Mouse (Mus musculus): Measurements from ENCODE around the gene Gm14406. TPM values are rescaled to one million over a fixed set of nuclear protein-coding genes. Genes with fewer than 3 reads are reported as not detected.
"Not testable (repeated sequence)": the region's sequence is repeated elsewhere in the genome, so short reads cannot be mapped to it uniquely, and the experiment has no call there.

Gm14406 gene
- not detected in 2 replicates for total RNA-seq (2014; rRNA removed)
- not detected in 2 replicates for polyA plus RNA-seq (2015; fragmentation: Nextera tagmentation; extraction: Ambion mirVana)

DNA sequence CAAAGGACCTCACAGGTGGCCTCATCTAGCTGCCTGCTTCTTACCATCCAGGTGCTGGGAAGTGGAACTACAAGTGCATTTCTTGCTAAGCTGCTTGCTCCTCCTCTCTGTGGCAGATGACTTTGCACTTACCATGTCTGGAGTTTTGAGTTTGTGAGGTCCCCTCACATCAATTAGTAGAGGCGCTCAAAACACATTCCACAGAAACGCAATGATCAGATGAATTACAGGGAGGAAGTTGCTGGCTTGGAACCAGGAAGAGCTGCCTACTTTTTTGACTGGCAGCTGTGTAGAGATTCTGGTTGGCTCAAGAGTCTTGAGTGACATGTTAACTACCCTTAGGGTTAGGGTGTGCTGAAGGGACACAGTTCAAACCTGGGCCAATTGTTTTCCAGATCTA is at the start of gene Gm14406:
Gene Gm14406 (minus strand): TSS at position 213 of the 400 bp plus-strand sequence.
- not testable (repeated sequence) for H3K4me2 ChIP-seq (ENCODE audit: low read depth)

GRCm38 (mm10) chr2:177575141-177575540 is 2.9 kb downstream of the Gm14406 start:
- not testable (repeated sequence) for H3K9ac ChIP-seq; H3K27me3 ChIP-seq (ENCODE audit: insufficient read depth, low read length); H3K4me3 ChIP-seq (ENCODE audit: low read depth, low read length); H3K9me3 ChIP-seq (ENCODE audit: low read length); H3K27ac ChIP-seq (ENCODE audit: low read depth, low read length); H3K36me3 ChIP-seq (ENCODE audit: insufficient read depth); DNase-seq; H3K4me2 ChIP-seq (ENCODE audit: low read depth); H3K4me1 ChIP-seq (ENCODE audit: insufficient read depth); ATAC-seq
- 95% methylated on average over 1 of the region's 2 CpGs for WGBS

More for the DNA sequence above, at the start of gene Gm14406:
- not testable (repeated sequence) for H3K9ac ChIP-seq; H3K27me3 ChIP-seq (ENCODE audit: insufficient read depth, low read length); H3K9me3 ChIP-seq (ENCODE audit: low read length); ATAC-seq; H3K4me1 ChIP-seq (ENCODE audit: insufficient read depth); DNase-seq; H3K27ac ChIP-seq (ENCODE audit: low read depth, low read length); H3K4me3 ChIP-seq (ENCODE audit: low read depth, low read length); H3K36me3 ChIP-seq (ENCODE audit: insufficient read depth)
- 89% methylated on average over 2 of the region's 2 CpGs for WGBS

DNA sequence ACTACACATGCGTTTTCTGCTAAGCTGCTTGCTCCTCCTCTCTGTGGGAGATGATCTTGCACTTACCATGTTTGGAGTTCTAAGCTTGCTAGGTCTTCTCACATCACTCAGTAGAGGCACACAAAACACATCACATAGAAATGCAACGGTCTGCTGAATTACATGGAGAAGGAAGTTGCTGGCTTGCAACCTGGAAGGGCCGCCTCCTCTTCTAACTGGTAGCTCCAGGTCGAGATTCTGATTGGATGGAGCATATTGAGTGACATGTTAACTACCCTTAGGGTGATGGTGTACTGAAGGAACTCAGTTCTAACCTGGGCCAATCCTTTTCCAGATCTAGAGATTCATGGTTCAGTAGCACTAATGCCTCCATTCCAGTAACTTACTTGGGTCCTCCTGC is 18.6 kb downstream of the Gm14406 start:
- not testable (repeated sequence) for H3K36me3 ChIP-seq (ENCODE audit: insufficient read depth)
- WGBS, result 78% methylated on average over 4 of the region's 4 CpGs

DNA sequence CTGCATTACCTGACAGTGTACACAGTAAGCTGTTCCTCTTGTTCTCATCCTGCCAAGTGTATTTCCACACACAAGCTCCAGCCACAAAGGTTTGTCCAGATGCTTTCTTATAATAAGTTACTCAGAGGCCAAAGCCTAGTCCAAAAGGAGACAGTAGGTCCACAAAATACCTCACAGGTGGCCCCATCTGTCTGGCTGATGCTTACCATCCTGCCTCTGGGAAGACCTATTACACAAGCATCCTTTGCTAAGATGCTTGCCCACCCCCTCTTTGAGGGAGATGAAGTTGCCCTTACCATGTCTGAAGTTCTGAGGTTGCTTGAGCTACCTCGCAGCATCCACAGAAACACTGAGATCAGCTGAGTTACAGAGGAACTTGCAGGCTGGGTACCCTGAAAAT is 22.7 kb downstream of the Gm14406 start:
- no CpG with 5 or more reads among the region's 1 CpGs for WGBS
- H3K4me3 ChIP-seq (ENCODE audit: low read depth, low read length); DNase-seq; ATAC-seq; H3K27me3 ChIP-seq (ENCODE audit: insufficient read depth, low read length); H3K36me3 ChIP-seq (ENCODE audit: insufficient read depth); H3K27ac ChIP-seq (ENCODE audit: low read depth, low read length); H3K9me3 ChIP-seq (ENCODE audit: low read length); H3K4me1 ChIP-seq (ENCODE audit: insufficient read depth); H3K9ac ChIP-seq; H3K4me2 ChIP-seq (ENCODE audit: low read depth): not testable (repeated sequence)

More for the DNA sequence above, 18.6 kb downstream of the Gm14406 start:
- not testable (repeated sequence) for H3K27ac ChIP-seq (ENCODE audit: low read depth, low read length); DNase-seq; H3K9ac ChIP-seq; H3K27me3 ChIP-seq (ENCODE audit: insufficient read depth, low read length); H3K9me3 ChIP-seq (ENCODE audit: low read length); H3K4me2 ChIP-seq (ENCODE audit: low read depth); H3K4me1 ChIP-seq (ENCODE audit: insufficient read depth); H3K4me3 ChIP-seq (ENCODE audit: low read depth, low read length); ATAC-seq

DNA sequence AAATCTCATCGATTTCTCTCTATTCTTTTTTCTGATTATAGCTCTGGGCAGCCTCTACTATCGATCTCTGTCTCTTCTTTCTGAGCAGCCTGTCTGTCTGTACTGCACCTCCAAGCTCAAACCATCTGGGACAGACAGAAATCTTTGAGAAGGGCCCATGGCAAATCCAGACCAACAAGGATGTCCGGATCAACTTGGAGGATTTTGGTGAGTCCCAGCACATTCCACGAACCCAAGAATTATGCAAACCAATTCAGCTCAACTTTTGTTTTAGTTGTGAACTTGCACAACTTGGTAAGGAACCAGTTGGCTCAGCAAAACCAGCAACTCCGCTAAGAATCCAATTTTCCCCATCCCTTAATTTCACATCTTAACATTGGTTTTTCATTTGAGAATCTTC is 40.3 kb downstream of the Gm14406 start:
- not testable (repeated sequence) for H3K4me1 ChIP-seq (ENCODE audit: insufficient read depth); H3K4me2 ChIP-seq (ENCODE audit: low read depth); H3K27me3 ChIP-seq (ENCODE audit: insufficient read depth, low read length); H3K4me3 ChIP-seq (ENCODE audit: low read depth, low read length); H3K36me3 ChIP-seq (ENCODE audit: insufficient read depth); DNase-seq; H3K27ac ChIP-seq (ENCODE audit: low read depth, low read length); H3K9me3 ChIP-seq (ENCODE audit: low read length); H3K9ac ChIP-seq; ATAC-seq
- 82% methylated on average over 5 of the region's 5 CpGs for WGBS

DNA sequence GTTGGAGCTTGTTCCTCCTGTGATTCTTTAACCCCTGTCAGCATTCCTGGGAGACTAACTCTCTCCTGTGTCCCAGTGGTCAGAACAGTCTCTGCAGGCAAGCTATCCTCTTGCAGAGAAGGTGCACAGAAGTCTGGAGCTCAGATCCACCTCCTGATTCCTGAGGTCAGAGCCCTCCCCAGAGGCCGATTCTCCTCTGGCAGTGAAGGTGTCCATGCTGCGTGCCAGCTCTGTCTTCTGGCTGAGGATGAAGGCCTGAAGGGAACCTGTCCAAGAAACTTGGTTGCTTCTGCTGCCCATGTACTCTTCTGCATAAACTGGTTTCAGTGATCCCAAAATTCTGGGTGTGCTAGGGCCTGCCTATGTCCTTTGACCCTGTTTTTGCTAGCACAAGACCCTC is 40.9 kb downstream of the Gm14406 start:
- not testable (repeated sequence) for H3K27ac ChIP-seq (ENCODE audit: low read depth, low read length); ATAC-seq; H3K9ac ChIP-seq; H3K4me3 ChIP-seq (ENCODE audit: low read depth, low read length); H3K4me2 ChIP-seq (ENCODE audit: low read depth); H3K36me3 ChIP-seq (ENCODE audit: insufficient read depth); H3K9me3 ChIP-seq (ENCODE audit: low read length); DNase-seq; H3K27me3 ChIP-seq (ENCODE audit: insufficient read depth, low read length); H3K4me1 ChIP-seq (ENCODE audit: insufficient read depth)
- WGBS, result 87% methylated on average over 2 of the region's 2 CpGs

DNA sequence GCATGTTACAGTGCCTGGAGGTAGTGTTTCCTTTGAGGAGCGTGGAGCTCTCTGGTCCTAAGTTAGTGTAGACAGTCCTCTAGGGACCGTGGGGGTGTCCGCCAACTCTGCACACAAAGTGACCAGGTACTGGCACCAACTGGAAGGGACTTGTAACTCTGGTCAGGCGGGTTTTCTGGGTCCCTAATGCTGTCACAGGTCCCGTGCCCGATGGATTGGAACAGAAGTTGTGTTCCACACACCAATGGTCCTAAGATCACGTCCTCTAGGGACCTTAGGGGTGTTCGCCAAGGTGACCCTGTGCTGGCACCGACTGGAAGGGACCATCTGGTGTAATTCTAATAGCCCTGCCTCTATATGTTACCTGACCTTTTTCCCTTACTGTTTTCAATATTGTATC is 42.1 kb downstream of the Gm14406 start:
- no peak overlapping the region for H3K9ac ChIP-seq
- TF ChIP-seq CTCF (IDR thresholded peaks at IDR 0.05; ENCODE audit: low read depth), result no peak
- no peak overlapping the region for H3K27ac ChIP-seq (ENCODE audit: low read depth, low read length)
- no peak overlapping the region for H3K4me2 ChIP-seq (ENCODE audit: low read depth)
- 82% methylated on average over 9 of the region's 9 CpGs for WGBS
- H3K27me3 ChIP-seq (ENCODE audit: insufficient read depth, low read length), result no peaks in the 10 kb centered on the region
- no peaks in the 10 kb centered on the region for H3K4me1 ChIP-seq (ENCODE audit: insufficient read depth)
- ATAC-seq (no peak), DNase-seq (no peak)
- no peak overlapping the region for H3K4me3 ChIP-seq (ENCODE audit: low read depth, low read length)
- H3K36me3 ChIP-seq (ENCODE audit: insufficient read depth), result no peaks in the 10 kb centered on the region
- H3K9me3 ChIP-seq (ENCODE audit: low read length), result no peaks in the 10 kb centered on the region

GRCm38 (mm10) chr2:177524171-177524570 is 53.8 kb downstream of the Gm14406 start:
- H3K4me3 ChIP-seq (ENCODE audit: low read depth, low read length); H3K27ac ChIP-seq (ENCODE audit: low read depth, low read length); H3K27me3 ChIP-seq (ENCODE audit: insufficient read depth, low read length); DNase-seq; H3K9me3 ChIP-seq (ENCODE audit: low read length); H3K4me2 ChIP-seq (ENCODE audit: low read depth); H3K9ac ChIP-seq; H3K36me3 ChIP-seq (ENCODE audit: insufficient read depth); H3K4me1 ChIP-seq (ENCODE audit: insufficient read depth); ATAC-seq: not testable (repeated sequence)
- WGBS, result 90% methylated on average over 16 of the region's 16 CpGs

- not testable (repeated sequence) for H3K4me3 ChIP-seq (ENCODE audit: low read depth, low read length); H3K27ac ChIP-seq (ENCODE audit: low read depth, low read length); DNase-seq; H3K4me2 ChIP-seq (ENCODE audit: low read depth); ATAC-seq; H3K27me3 ChIP-seq (ENCODE audit: insufficient read depth, low read length); H3K9me3 ChIP-seq (ENCODE audit: low read length); H3K4me1 ChIP-seq (ENCODE audit: insufficient read depth); H3K9ac ChIP-seq; H3K36me3 ChIP-seq (ENCODE audit: insufficient read depth)
- WGBS, result 91% methylated on average over 6 of the region's 6 CpGs
Measured at GRCm38 (mm10) chr2:177523674-177524073, 54.3 kb downstream of the Gm14406 start.
